Mouse (Mus musculus) E14TG2a.4 (cell line): ENCODE results near the gene Tacc2.

ENCODE experiments used
- CTCF ChIP-seq: conservative IDR thresholded peaks from 2 replicates; pipeline ENCODE4 v1.5.1; 2014; ENCODE audit warnings: low read length
- NANOG ChIP-seq: IDR thresholded peaks from 2 replicates; pipeline ENCODE4 v1.6.1; 2014; ENCODE audit warnings: borderline replicate concordance, low read length, mixed read lengths
- POU5F1 ChIP-seq: IDR thresholded peaks from 2 replicates; pipeline ENCODE4 v1.6.1; 2014; ENCODE audit warnings: low read length, borderline replicate concordance

GRCm38 (mm10) chr7:130662250-130662649, 85.0 kb downstream of the Tacc2 start:
- TF ChIP-seq CTCF (no peak), NANOG (no peak), POU5F1 (no peak)
